Mouse (Mus musculus) stomach, embryonic 15.5 days (tissue): ENCODE results near the gene Pheta1. TPM values are rescaled to one million over a fixed set of nuclear protein-coding genes. Genes with fewer than 3 reads are reported as not detected.

Source experiments
- ATAC-seq: fragments of 200-750 bp; cut with Nextera tagmentation; 2 replicates; pipeline ENCODE4 v1.8.0; 2017; ENCODE audit warnings: low read depth, moderate number of reproducible peaks, moderate TSS enrichment; ENCODE audit not compliant: insufficient read depth, low FRiP score
- H3K27ac ChIP-seq: fragments of 300-500 bp; sonication (generic); 2 replicates; pipeline ENCODE4 v1.5.1; 2015; ENCODE audit warnings: mild to moderate bottlenecking, inconsistent platforms
- H3K27me3 ChIP-seq: fragments of 300-500 bp; sonication (generic); replicated peaks from 2 replicates; pipeline ENCODE4 v1.6.1; 2015; ENCODE audit warnings: inconsistent platforms
- H3K36me3 ChIP-seq: fragments of 300-500 bp; sonication (generic); 2 replicates; pipeline ENCODE4 v1.6.1; 2015; ENCODE audit warnings: inconsistent platforms
- H3K4me1 ChIP-seq: fragments of 300-500 bp; sonication (generic); 2 replicates; pipeline ENCODE4 v1.6.1; 2015; ENCODE audit warnings: inconsistent platforms
- H3K4me2 ChIP-seq: fragments of 300-500 bp; sonication (generic); 2 replicates; pipeline ENCODE4 v1.6.1; 2015; ENCODE audit warnings: mild to moderate bottlenecking, inconsistent platforms
- H3K4me3 ChIP-seq: fragments of 300-500 bp; sonication (generic); replicated peaks from 2 replicates; pipeline ENCODE4 v1.5.1; 2015; ENCODE audit warnings: inconsistent platforms
- H3K9ac ChIP-seq: fragments of 300-500 bp; sonication (generic); 2 replicates; pipeline ENCODE4 v1.6.1; 2015; ENCODE audit warnings: inconsistent platforms
- H3K9me3 ChIP-seq: fragments of 300-500 bp; sonication (generic); 2 replicates; pipeline ENCODE4 v1.6.1; 2016; ENCODE audit warnings: inconsistent platforms
- WGBS: fragments of 180-500 bp; shearing (Covaris S2); methylation state at CpG from one replicate; pipeline ENCODE4 v1.1.7; 2015; 5-methylcytosine and 5-hydroxymethylcytosine counted together
- polyA plus RNA-seq: library from polyadenylated mRNA; unstranded; fragments of >200 nt; fragmentation: Nextera tagmentation; extraction: Ambion mirVana; gene quantifications from 2 replicates; pipeline ENCODE4 v1.2.1, GENCODE M21; 2015

Pheta1 gene
- polyA plus RNA-seq, 1 experiment from 2014 or later = 23.7 TPM

DNA sequence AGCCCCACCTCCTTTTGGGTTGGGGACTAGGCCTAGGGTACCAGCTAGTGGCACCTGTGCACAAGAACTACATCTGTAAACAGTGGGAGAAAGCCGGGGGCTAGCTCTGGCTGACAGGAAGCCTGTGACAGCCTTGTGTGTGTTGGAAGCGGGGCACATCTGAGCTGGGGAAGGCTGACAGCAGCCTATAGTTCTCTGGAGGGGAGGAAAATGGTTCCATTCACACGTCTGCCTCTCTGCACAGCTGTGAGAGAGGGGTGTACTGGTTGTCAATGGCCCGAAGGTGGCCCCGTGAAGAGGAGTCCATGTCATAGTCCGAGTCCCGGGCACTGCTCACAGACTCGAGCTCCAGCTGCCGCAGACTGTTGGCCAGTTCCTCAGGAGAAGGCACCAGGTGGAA lies 31.2 kb upstream of the Pheta1 start:
- no peaks in the 10 kb centered on the region for H3K9me3 ChIP-seq
- no peak overlapping the region for H3K4me2 ChIP-seq
- H3K4me1 ChIP-seq = no peaks in the 10 kb centered on the region
- no peak overlapping the region for H3K27ac ChIP-seq
- WGBS = 81% methylated on average over 9 of the region's 9 CpGs
- no peaks in the 10 kb centered on the region for H3K27me3 ChIP-seq
- peaks cover 53% of the 10 kb centered on the region for H3K36me3 ChIP-seq
- no peak overlapping the region for H3K9ac ChIP-seq
- no peak for ATAC-seq
- no peak overlapping the region for H3K4me3 ChIP-seq

DNA sequence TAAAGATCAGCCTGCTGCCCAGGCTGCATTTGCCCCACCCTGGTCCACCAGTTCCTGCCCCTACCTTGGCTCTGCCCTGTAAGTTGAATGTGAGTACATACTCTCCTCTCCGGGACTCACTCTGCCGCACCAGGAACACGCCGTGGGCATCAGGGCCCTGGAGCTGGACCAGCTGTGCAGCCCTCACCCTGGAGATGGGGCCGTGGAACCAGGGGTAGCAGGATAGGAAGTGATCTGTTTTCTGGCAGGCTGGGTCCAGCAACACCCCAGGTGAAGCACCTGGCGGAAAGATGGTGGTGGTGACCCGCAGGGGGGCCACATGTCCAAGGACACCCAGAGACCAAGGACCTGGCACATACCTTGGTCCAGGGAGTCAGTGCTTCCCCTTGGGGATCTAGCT lies 30.4 kb upstream of the Pheta1 start:
- H3K27ac ChIP-seq = no peak overlapping the region
- H3K4me1 ChIP-seq = no peaks in the 10 kb centered on the region
- peaks cover 45% of the 10 kb centered on the region for H3K36me3 ChIP-seq
- H3K4me3 ChIP-seq = no peak overlapping the region
- H3K4me2 ChIP-seq = no peak overlapping the region
- no peak overlapping the region for H3K9ac ChIP-seq
- ATAC-seq = no peak
- no peaks in the 10 kb centered on the region for H3K27me3 ChIP-seq
- WGBS = 92% methylated on average over 7 of the region's 7 CpGs
- H3K9me3 ChIP-seq = no peaks in the 10 kb centered on the region

- no peaks in the 10 kb centered on the region for H3K27me3 ChIP-seq
- WGBS = 92% methylated on average over 4 of the region's 4 CpGs
- no peak for ATAC-seq
- H3K36me3 ChIP-seq = peaks cover 41% of the 10 kb centered on the region
- H3K4me2 ChIP-seq = no peak overlapping the region
- H3K4me1 ChIP-seq = no peaks in the 10 kb centered on the region
- H3K9ac ChIP-seq = no peak overlapping the region
- H3K4me3 ChIP-seq = no peak overlapping the region
- H3K27ac ChIP-seq = no peak overlapping the region
- H3K9me3 ChIP-seq = no peaks in the 10 kb centered on the region
Measured at GRCm38 (mm10) chr5:121818862-121819261, 29.9 kb upstream of the Pheta1 start.

DNA sequence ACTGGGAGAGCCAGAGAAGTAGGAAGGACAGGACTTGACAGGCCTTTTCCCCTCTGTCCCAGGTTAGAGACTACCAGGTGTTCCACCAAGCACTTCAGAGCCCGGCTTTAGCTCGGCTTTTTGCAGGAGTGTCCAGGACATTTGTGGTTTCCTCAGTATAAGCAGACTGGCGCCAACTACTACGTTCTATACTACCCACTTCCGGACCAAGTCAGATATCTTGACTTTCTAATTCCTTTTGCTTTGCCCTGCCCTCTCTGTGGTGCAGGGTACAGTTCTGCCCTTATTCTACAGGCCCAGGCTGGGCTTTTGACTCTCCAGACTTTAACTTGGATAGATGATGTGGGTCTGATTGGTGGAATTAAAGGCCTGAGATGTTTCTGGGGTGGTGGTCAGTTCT lies 29.2 kb upstream of the Pheta1 start:
- H3K27ac ChIP-seq = no peak overlapping the region
- H3K27me3 ChIP-seq = no peaks in the 10 kb centered on the region
- H3K9me3 ChIP-seq = no peaks in the 10 kb centered on the region
- ATAC-seq = no peak
- H3K4me2 ChIP-seq = no peak overlapping the region
- H3K4me1 ChIP-seq = 0 out of 2 replicates have a peak, but pooled peaks cover 3% of the 10 kb centered on the region
- no peak overlapping the region for H3K9ac ChIP-seq
- WGBS = 85% methylated on average over 5 of the region's 5 CpGs
- H3K36me3 ChIP-seq = peaks cover 44% of the 10 kb centered on the region
- H3K4me3 ChIP-seq = no peak overlapping the region

- Histone ChIP-seq H3K9me3 (no peaks in the 10 kb centered on the region), H3K27ac (no peak overlapping the region), H3K9ac (no peak overlapping the region), H3K4me3 (no peak overlapping the region), H3K4me2 (no peak overlapping the region), H3K36me3 (peaks cover 44% of the 10 kb centered on the region), H3K27me3 (no peaks in the 10 kb centered on the region), H3K4me1 (0 out of 2 replicates have a peak, but pooled peaks cover 3% of the 10 kb centered on the region)
- no peak for ATAC-seq
- 67% methylated on average over 2 of the region's 2 CpGs for WGBS
Measured at GRCm38 (mm10) chr5:121820161-121820560, 28.6 kb upstream of the Pheta1 start.

- no peak overlapping the region for H3K4me3 ChIP-seq
- no peak overlapping the region for H3K9ac ChIP-seq
- no peak for ATAC-seq
- 0 out of 2 replicates have a peak, but pooled peaks cover 3% of the 10 kb centered on the region for H3K4me1 ChIP-seq
- H3K4me2 ChIP-seq = no peak overlapping the region
- 73% methylated on average over 3 of the region's 3 CpGs for WGBS
- H3K27ac ChIP-seq = no peak overlapping the region
- H3K9me3 ChIP-seq = no peaks in the 10 kb centered on the region
- peaks cover 40% of the 10 kb centered on the region for H3K36me3 ChIP-seq
- no peaks in the 10 kb centered on the region for H3K27me3 ChIP-seq
Measured at GRCm38 (mm10) chr5:121820657-121821056, 28.1 kb upstream of the Pheta1 start.

DNA sequence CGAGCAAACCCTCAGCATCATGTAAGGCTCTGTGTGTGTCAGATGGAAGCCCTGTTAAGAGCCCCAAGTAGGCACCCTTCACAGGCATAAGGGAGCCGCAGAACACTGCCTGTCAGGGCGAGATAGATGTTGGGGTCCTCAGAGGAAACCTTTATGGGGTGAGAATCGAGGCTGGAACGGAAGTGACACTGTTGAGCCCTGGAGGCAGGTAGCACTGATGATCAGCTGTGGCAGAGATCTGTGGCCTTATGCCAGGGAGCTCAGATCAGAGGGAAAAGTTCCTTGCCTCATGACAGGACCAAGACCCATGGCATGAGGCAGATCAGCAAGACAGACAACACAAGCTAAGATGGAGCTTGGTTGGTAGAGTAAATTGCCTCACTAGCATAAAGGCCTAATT lies 27.7 kb upstream of the Pheta1 start:
- 0 out of 2 replicates have a peak, but pooled peaks cover 3% of the 10 kb centered on the region for H3K4me1 ChIP-seq
- no peaks in the 10 kb centered on the region for H3K9me3 ChIP-seq
- no peak overlapping the region for H3K27ac ChIP-seq
- H3K36me3 ChIP-seq = peaks cover 36% of the 10 kb centered on the region
- WGBS = 80% methylated on average over 5 of the region's 5 CpGs
- no peak overlapping the region for H3K4me3 ChIP-seq
- no peak for ATAC-seq
- no peak overlapping the region for H3K9ac ChIP-seq
- no peaks in the 10 kb centered on the region for H3K27me3 ChIP-seq
- no peak overlapping the region for H3K4me2 ChIP-seq

DNA sequence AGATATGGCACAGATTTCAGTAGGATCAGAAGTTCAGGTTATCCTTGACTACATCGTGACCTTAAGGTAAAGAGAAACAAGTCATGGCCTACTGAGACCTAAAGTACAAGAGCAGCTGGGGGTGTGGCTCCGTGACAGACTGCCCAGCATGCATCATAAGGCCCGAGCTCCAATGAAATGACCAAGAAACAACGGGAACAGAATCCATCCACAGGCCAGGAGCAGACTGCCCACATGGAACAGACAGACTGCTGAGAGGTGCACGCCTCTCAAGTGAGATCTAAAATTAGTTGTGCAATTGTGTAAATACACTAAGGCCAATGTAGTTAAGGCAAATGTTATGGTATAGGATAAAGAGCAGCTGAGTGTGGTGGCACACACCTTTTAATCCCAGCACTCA lies 27.2 kb upstream of the Pheta1 start:
- Histone ChIP-seq H3K36me3 (peaks cover 32% of the 10 kb centered on the region), H3K27ac (no peak overlapping the region), H3K27me3 (no peaks in the 10 kb centered on the region)

GRCm38 (mm10) chr5:121822786-121823505 lies 25.8 kb upstream of the Pheta1 start:
- H3K9ac ChIP-seq = no peak overlapping the region
- peaks cover 25% of the 10 kb centered on the region for H3K36me3 ChIP-seq
- H3K4me3 ChIP-seq = no peak overlapping the region
- 0 out of 2 replicates have a peak, but pooled peaks cover 3% of the 10 kb centered on the region for H3K4me1 ChIP-seq
- no peaks in the 10 kb centered on the region for H3K9me3 ChIP-seq
- 81% methylated on average over 7 of the region's 7 CpGs for WGBS
- H3K4me2 ChIP-seq = no peak overlapping the region
- no peaks in the 10 kb centered on the region for H3K27me3 ChIP-seq
- no peak for ATAC-seq
- no peak overlapping the region for H3K27ac ChIP-seq

More for the DNA sequence above, 27.2 kb upstream of the Pheta1 start:
- Histone ChIP-seq H3K9me3 (no peaks in the 10 kb centered on the region), H3K4me2 (no peak overlapping the region), H3K4me3 (no peak overlapping the region), H3K4me1 (0 out of 2 replicates have a peak, but pooled peaks cover 3% of the 10 kb centered on the region), H3K9ac (no peak overlapping the region)
- no peak for ATAC-seq
- 71% methylated on average over 5 of the region's 5 CpGs for WGBS

DNA sequence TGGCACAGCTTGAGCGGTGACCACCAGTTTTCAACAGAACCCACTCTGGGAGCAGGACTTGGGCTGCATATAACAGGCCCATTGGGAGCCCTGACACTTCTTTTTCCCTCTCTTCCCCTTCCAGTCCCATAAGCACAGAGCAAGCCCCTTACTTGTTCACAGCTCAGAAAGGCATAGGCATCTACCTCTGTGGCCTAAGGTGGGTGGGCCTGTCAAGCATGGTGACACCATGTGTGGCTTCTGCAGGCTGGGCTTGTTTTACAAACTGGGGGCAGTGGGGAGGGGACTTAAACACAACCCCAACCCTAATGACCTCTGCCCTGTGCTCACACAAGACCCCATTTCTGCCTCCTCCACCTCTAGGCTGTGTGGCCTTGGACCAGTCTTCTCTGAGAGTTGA lies 25.1 kb upstream of the Pheta1 start:
- H3K4me3 ChIP-seq = no peak overlapping the region
- H3K4me2 ChIP-seq = no peak overlapping the region
- no peak overlapping the region for H3K9ac ChIP-seq
- no peaks in the 10 kb centered on the region for H3K27me3 ChIP-seq
- H3K4me1 ChIP-seq = peaks cover 8% of the 10 kb centered on the region; the same call in 1 of the 2 replicates
- H3K36me3 ChIP-seq = peaks cover 20% of the 10 kb centered on the region
- no peaks in the 10 kb centered on the region for H3K9me3 ChIP-seq
- no peak overlapping the region for H3K27ac ChIP-seq
- no peak for ATAC-seq
- 92% methylated on average over 1 of the region's 1 CpGs for WGBS

DNA sequence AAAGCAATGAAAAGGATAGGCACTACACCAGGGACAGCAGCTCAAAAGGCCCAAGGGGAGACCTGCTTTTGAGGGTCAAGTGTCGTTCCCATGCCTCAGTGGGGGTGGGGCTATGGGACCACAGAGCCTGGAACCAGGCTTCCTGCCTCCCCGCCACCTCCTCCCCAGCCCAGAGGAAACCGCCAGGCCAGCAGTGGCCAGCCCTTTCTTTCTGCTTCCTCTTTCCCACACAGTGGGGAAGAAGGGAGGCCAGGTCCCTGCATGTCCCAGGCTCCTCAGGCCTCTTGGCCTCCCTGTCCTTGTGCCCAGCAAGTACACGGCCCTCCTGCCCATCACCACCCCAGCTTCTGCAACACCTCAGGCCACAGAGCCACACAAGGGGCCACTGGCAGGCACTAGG lies 24.7 kb upstream of the Pheta1 start:
- peaks cover 12% of the 10 kb centered on the region; the same call in 1 of the 2 replicates for H3K4me1 ChIP-seq
- no peak for ATAC-seq
- no peak overlapping the region for H3K4me3 ChIP-seq
- H3K9me3 ChIP-seq = no peaks in the 10 kb centered on the region
- H3K27ac ChIP-seq = peak overlapping the region; percentile 40; the same call in 1 of the 2 replicates
- WGBS = 65% methylated on average over 4 of the region's 4 CpGs
- peaks cover 15% of the 10 kb centered on the region; the same call in 1 of the 2 replicates for H3K36me3 ChIP-seq
- H3K27me3 ChIP-seq = no peaks in the 10 kb centered on the region
- no peak overlapping the region for H3K9ac ChIP-seq
- no peak overlapping the region for H3K4me2 ChIP-seq

GRCm38 (mm10) chr5:121825606-121826005 lies 23.2 kb upstream of the Pheta1 start:
- ATAC-seq = no peak
- no peak overlapping the region for H3K4me2 ChIP-seq
- no peak overlapping the region for H3K4me3 ChIP-seq
- H3K27me3 ChIP-seq = no peaks in the 10 kb centered on the region
- no peak overlapping the region for H3K27ac ChIP-seq
- peaks cover 14% of the 10 kb centered on the region; the same call in 1 of the 2 replicates for H3K36me3 ChIP-seq
- H3K9me3 ChIP-seq = no peaks in the 10 kb centered on the region
- WGBS = 89% methylated on average over 3 of the region's 3 CpGs
- H3K9ac ChIP-seq = no peak overlapping the region
- H3K4me1 ChIP-seq = peaks cover 19% of the 10 kb centered on the region; the same call in 1 of the 2 replicates
